Mouse (Mus musculus): Measurements from ENCODE around the gene Tada2a. TPM values are rescaled to one million over a fixed set of nuclear protein-coding genes. Genes with fewer than 3 reads are reported as not detected.

Tada2a gene
- 31.2 and 31.5 TPM in 2 replicates for polyA plus RNA-seq (2015; fragmentation: Nextera tagmentation; extraction: Ambion mirVana)

DNA sequence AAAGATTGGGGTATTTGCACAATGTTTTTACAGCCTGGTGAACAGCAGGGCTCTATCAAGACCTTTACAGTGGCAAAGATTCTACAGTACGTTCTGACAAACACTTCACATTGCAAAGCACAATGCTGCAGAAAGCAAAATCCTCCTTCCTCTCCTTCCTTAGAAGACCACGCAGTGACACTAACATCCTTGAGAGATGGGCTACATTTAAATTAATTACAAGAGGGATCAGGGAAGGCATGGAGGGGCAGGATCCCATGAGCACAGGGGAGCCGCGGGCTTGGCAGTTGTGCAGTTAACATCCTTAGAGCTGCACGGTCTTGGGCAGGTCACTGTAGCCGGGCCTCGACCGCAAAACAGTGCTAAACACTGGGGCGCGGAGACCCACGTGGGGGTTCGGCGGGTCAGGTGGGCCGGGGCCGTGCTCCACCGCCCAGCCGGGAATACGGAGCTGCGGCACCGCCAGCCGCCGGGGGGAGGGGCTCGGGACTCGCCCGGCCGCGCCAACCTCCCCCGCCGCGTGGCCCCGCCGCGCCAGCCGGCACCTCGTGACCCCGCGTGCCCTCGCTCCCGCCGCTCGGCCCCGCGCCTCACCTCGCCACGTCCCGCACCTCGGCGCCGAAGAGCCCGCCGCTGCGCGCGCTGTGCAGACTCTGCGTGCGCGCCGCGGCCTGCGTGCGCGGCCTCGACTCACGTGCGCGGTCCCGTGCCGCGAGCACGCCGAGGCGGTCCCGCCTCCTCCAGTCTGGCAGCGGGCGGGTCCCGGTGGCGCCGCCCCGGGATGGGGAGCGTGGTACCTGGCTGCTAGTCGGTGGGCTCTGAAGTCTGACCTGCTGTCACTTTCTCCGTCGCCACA is at the start of gene Tada2a, which contains the start of gene Acaca:
Tada2a (minus strand) TSS at position 658 of the 856 bp plus-strand sequence.
Acaca (plus strand) TSS at position 730 of the 856 bp plus-strand sequence.
- peaks cover 17% of the 10 kb centered on the region for H3K4me1 ChIP-seq (ENCODE audit: control insufficient read depth, insufficient read depth, low read length)
- peak; percentile 92 for ATAC-seq
- H3K9me3 ChIP-seq (replicated peaks; ENCODE audit: control insufficient read depth, low read length, poor library complexity, severe bottlenecking) = no peaks in the 10 kb centered on the region
- no peaks in the 10 kb centered on the region for H3K27me3 ChIP-seq (ENCODE audit: control insufficient read depth, insufficient read depth, low read depth, low read length)
- H3K27ac ChIP-seq (ENCODE audit: low read length) = peak within 1 kb of the TSS; percentile 87
- peak within 1 kb of the TSS; percentile 80 for H3K4me3 ChIP-seq (ENCODE audit: low read depth, low read length)
- H3K36me3 ChIP-seq (ENCODE audit: control insufficient read depth, insufficient read depth, low read length) = peaks cover 12% of the 10 kb centered on the region; the same call in 1 of the 2 replicates
- peak within 1 kb of the TSS; percentile 85 for H3K9ac ChIP-seq (ENCODE audit: low read depth, low read length)
- WGBS = under 1% methylated on average over 48 of the region's 83 CpGs
- H3K4me2 ChIP-seq (ENCODE audit: low read length) = peak within 1 kb of the TSS; percentile 80

DNA sequence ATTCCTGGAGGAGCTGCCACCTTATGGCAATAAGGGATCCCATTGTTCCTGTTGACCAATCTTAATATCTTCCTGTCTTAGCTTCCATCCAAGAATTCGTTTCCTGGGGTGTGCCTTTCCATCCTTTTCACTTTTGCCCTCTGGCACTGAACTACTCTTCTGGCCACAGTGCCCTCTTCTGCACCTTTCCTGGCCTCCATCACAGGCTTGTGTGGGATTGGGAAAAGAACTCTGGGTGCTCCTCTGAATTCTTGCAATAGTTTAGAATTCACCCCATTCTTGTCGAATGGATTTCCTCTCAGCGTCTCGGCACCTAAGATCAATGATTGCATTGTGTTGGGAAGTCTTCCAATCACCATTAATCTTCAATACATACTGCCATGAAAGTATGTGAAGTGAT is 49.2 kb upstream of the Tada2a start:
- Histone ChIP-seq H3K36me3 (ENCODE audit: control insufficient read depth, insufficient read depth, low read length) (no peaks in the 10 kb centered on the region), H3K27me3 (ENCODE audit: control insufficient read depth, insufficient read depth, low read depth, low read length) (no peaks in the 10 kb centered on the region), H3K9me3 (replicated peaks; ENCODE audit: control insufficient read depth, low read length, poor library complexity, severe bottlenecking) (no peaks in the 10 kb centered on the region), H3K4me1 (ENCODE audit: control insufficient read depth, insufficient read depth, low read length) (peaks cover 15% of the 10 kb centered on the region), H3K9ac (ENCODE audit: low read depth, low read length) (no peak overlapping the region), H3K4me2 (ENCODE audit: low read length) (peak overlapping the region; percentile 89), H3K4me3 (ENCODE audit: low read depth, low read length) (no peak overlapping the region; the same call in 1 of the 2 replicates), H3K27ac (ENCODE audit: low read length) (peak overlapping the region; percentile 90; the same call in 1 of the 2 replicates)
- no peak for ATAC-seq
- 44% methylated on average over 4 of the region's 4 CpGs for WGBS

DNA sequence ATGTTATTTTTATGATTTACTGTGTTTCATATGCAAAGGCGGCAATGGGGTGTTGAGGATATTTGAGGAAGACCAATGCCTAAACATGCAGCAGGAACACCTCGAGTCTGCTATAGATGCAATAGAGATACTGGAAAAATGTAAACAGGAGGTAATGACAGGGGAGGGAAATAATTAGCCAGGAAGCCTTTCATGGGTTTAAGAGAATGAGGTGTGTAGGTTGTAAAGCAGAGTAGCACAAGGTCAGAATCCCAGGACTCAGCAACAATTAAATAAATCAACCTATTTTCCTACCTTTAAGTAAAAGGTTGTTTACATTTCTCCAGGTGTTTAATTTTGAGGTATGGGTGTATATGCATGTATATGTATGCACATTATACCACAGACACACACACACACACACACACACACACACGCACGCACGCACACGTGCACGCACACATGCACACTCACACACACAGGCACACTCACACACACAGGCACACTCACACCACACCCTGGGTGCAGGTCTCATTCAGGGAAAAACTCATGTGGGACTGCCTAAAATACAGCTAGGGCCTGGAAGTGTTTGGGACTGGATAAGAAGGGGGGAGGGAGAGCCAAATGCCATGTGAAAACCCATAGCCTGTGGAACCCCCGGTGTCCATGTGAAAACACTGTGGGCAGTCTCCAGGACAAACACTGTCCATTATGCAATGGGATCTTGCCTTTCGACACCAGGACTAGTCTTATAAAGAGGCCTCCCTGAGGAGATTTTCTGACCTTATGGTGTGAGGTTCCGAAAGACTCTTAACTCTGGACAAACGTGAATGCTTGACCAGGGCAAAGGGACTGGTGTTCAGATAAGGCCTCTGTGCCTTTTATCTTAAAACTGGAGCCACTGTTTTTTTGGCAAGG is 43.4 kb upstream of the Tada2a start:
- Histone ChIP-seq H3K4me3 (ENCODE audit: low read depth, low read length) (no peak overlapping the region), H3K9me3 (replicated peaks; ENCODE audit: control insufficient read depth, low read length, poor library complexity, severe bottlenecking) (no peaks in the 10 kb centered on the region), H3K27me3 (ENCODE audit: control insufficient read depth, insufficient read depth, low read depth, low read length) (no peaks in the 10 kb centered on the region), H3K9ac (ENCODE audit: low read depth, low read length) (no peak overlapping the region), H3K27ac (ENCODE audit: low read length) (no peak overlapping the region), H3K4me2 (ENCODE audit: low read length) (no peak overlapping the region), H3K4me1 (ENCODE audit: control insufficient read depth, insufficient read depth, low read length) (peaks cover 4% of the 10 kb centered on the region; the same call in 1 of the 2 replicates), H3K36me3 (ENCODE audit: control insufficient read depth, insufficient read depth, low read length) (no peaks in the 10 kb centered on the region)
- no peak for ATAC-seq
- WGBS = 68% methylated on average over 11 of the region's 11 CpGs

DNA sequence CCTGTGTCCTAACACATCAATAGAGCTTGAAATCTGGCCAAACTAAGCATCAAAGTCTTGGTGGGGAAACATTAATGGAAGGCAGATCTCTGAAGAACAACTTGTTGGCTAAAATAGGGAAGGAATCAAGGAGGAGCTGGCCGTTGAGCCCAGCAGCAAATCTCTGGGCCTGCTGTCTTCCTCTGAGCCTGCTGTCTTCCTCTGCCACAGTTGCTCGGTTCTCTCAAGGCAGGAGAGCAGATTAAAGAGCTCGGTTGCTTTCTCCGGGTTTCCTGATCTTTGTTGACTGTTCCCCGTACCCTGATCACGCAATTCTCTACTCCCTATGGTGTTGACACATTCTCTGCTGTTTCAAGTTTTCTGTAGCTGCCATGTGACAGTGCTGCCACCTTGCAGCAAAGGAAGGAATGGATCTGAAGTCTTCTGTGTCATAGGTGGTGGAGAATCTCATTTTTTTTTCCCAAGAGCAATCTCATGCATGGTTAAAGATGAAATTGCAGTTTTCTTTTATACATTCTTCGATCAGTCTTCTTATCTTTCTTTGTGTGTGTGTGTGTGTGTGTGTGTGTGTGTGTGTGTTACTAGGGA is 39.4 kb upstream of the Tada2a start:
- no peak overlapping the region for H3K27ac ChIP-seq (ENCODE audit: low read length)
- H3K4me2 ChIP-seq (ENCODE audit: low read length) = peak overlapping the region; percentile 36
- no peaks in the 10 kb centered on the region for H3K36me3 ChIP-seq (ENCODE audit: control insufficient read depth, insufficient read depth, low read length)
- peaks cover 4% of the 10 kb centered on the region; the same call in 1 of the 2 replicates for H3K4me1 ChIP-seq (ENCODE audit: control insufficient read depth, insufficient read depth, low read length)
- H3K9me3 ChIP-seq (replicated peaks; ENCODE audit: control insufficient read depth, low read length, poor library complexity, severe bottlenecking) = no peaks in the 10 kb centered on the region
- H3K4me3 ChIP-seq (ENCODE audit: low read depth, low read length) = no peak overlapping the region
- no peaks in the 10 kb centered on the region for H3K27me3 ChIP-seq (ENCODE audit: control insufficient read depth, insufficient read depth, low read depth, low read length)
- 0 out of 2 replicates have a peak overlapping the region, but pooled peaks have one; percentile 27 for H3K9ac ChIP-seq (ENCODE audit: low read depth, low read length)
- WGBS = 20% methylated on average over 7 of the region's 7 CpGs
- ATAC-seq = no peak

DNA sequence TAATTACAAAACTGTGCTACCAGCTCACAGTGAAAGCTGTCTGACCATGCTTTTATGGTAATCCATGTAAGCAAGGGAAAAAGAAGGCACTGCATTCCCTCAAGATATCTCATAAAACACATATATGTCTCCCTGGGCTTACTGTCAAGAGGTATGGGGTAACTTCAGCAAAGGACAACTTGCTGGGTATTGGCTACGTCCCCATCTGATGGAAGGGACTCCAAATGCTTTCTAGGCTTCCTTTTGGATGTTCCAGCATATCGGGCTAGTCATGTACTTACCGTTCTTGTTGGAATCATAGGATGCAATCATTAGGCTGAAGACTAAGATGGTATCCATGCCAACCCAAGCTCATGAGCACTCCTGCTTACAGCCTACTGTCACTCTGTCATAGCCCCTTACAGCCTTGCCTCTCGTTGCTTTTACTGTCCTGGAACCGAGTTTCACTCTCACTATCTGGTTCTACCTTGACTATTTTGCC is 37.7 kb upstream of the Tada2a start, which contains the start of gene Gm11437:
Gm11437 (minus strand) TSS at position 431 of the 481 bp plus-strand sequence.
- Histone ChIP-seq H3K4me2 (ENCODE audit: low read length) (no peak within 1 kb of the TSS), H3K27ac (ENCODE audit: low read length) (no peak within 1 kb of the TSS), H3K27me3 (ENCODE audit: control insufficient read depth, insufficient read depth, low read depth, low read length) (no peaks in the 10 kb centered on the region), H3K36me3 (ENCODE audit: control insufficient read depth, insufficient read depth, low read length) (no peaks in the 10 kb centered on the region), H3K9me3 (replicated peaks; ENCODE audit: control insufficient read depth, low read length, poor library complexity, severe bottlenecking) (no peaks in the 10 kb centered on the region), H3K4me3 (ENCODE audit: low read depth, low read length) (no peak within 1 kb of the TSS), H3K4me1 (ENCODE audit: control insufficient read depth, insufficient read depth, low read length) (peaks cover 4% of the 10 kb centered on the region; the same call in 1 of the 2 replicates), H3K9ac (ENCODE audit: low read depth, low read length) (no peak within 1 kb of the TSS)
- 89% methylated on average over 5 of the region's 5 CpGs for WGBS
- ATAC-seq = no peak

DNA sequence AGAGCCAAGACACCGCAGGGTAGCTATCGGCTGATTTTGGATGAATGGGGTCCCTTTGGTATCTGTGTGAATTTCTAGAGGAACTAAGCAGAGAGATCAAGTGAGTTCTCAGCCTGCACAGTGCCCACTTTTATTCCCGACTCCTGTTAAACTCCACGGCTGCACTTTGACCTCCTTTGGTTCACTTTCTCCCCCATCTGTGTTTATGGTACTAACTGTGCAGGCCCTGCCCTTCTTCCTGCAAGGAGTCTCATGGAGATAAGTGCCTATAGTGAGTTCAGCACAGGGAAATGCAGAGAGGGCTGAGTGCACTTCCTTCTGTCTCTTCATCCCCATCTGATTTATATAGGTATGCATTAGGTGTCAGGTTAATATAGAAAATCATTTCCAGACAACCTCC is 35.2 kb upstream of the Tada2a start:
- Histone ChIP-seq H3K9ac (ENCODE audit: low read depth, low read length) (no peak overlapping the region), H3K9me3 (replicated peaks; ENCODE audit: control insufficient read depth, low read length, poor library complexity, severe bottlenecking) (no peaks in the 10 kb centered on the region), H3K27ac (ENCODE audit: low read length) (no peak overlapping the region), H3K4me2 (ENCODE audit: low read length) (no peak overlapping the region), H3K4me1 (ENCODE audit: control insufficient read depth, insufficient read depth, low read length) (peaks cover 4% of the 10 kb centered on the region; the same call in 1 of the 2 replicates), H3K36me3 (ENCODE audit: control insufficient read depth, insufficient read depth, low read length) (no peaks in the 10 kb centered on the region), H3K4me3 (ENCODE audit: low read depth, low read length) (no peak overlapping the region), H3K27me3 (ENCODE audit: control insufficient read depth, insufficient read depth, low read depth, low read length) (no peaks in the 10 kb centered on the region)
- no peak for ATAC-seq
- WGBS = 67% methylated on average over 4 of the region's 4 CpGs

DNA sequence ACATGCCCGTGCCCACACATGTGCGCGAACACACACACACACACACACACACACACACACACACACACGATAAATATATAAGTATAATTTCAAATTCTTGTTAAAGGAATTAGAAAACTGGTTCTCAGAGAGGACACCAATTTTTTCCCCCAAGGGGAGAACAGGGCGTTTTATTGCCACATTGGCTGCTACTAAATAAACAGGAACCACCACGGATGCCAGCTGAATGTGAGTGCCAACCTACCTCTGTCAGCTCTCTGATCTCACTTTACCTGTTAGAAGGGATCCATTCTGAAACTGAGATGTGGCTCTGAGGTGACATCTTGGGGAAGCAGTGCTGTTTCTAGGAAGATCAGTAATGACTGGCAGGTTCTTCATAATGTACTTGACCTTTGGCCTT is 34.7 kb upstream of the Tada2a start:
- Histone ChIP-seq H3K9me3 (replicated peaks; ENCODE audit: control insufficient read depth, low read length, poor library complexity, severe bottlenecking) (no peaks in the 10 kb centered on the region), H3K4me1 (ENCODE audit: control insufficient read depth, insufficient read depth, low read length) (peaks cover 4% of the 10 kb centered on the region; the same call in 1 of the 2 replicates), H3K36me3 (ENCODE audit: control insufficient read depth, insufficient read depth, low read length) (no peaks in the 10 kb centered on the region), H3K9ac (ENCODE audit: low read depth, low read length) (no peak overlapping the region), H3K4me2 (ENCODE audit: low read length) (no peak overlapping the region), H3K27ac (ENCODE audit: low read length) (no peak overlapping the region), H3K27me3 (ENCODE audit: control insufficient read depth, insufficient read depth, low read depth, low read length) (no peaks in the 10 kb centered on the region), H3K4me3 (ENCODE audit: low read depth, low read length) (no peak overlapping the region)
- no peak for ATAC-seq
- WGBS = 91% methylated on average over 6 of the region's 6 CpGs

DNA sequence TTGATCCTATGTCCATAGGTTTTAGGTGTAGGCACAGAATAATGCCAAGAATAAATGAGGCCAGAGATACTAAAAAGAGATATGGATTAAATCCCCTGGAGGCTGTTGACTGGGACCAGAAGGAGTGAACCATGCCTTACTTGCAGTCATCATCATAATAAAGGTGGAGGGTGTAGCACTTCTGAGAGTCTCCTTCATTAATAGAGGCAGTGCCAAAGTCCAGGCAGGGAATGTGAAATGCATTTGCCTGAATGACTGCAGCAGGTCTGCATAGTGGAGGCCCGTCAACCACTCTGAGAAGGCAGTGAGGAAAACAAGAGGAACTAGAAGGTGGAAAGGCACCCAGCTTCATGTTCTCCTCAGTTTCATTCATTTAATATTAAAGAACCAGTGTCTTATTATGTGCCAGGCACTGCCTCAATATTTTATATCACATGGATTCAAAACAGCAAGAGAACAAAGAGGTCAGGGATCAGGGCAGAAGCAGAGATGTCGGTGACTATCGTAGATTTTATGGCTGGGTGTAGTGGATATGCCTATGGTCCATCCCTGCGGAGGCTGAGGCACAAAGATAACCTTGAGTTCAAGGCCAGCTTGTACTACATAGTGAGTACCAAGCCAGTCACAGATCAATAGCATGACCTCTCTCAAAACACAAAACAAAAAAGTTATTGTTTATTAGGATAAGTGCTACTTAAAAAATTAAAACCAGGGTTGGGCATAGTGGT is 27.3 kb upstream of the Tada2a start:
- no peak overlapping the region for H3K27ac ChIP-seq (ENCODE audit: low read length)
- H3K4me1 ChIP-seq (ENCODE audit: control insufficient read depth, insufficient read depth, low read length) = no peaks in the 10 kb centered on the region
- H3K27me3 ChIP-seq (ENCODE audit: control insufficient read depth, insufficient read depth, low read depth, low read length) = no peaks in the 10 kb centered on the region
- H3K4me3 ChIP-seq (ENCODE audit: low read depth, low read length) = no peak overlapping the region
- H3K36me3 ChIP-seq (ENCODE audit: control insufficient read depth, insufficient read depth, low read length) = no peaks in the 10 kb centered on the region
- no peaks in the 10 kb centered on the region for H3K9me3 ChIP-seq (replicated peaks; ENCODE audit: control insufficient read depth, low read length, poor library complexity, severe bottlenecking)
- H3K9ac ChIP-seq (ENCODE audit: low read depth, low read length) = no peak overlapping the region
- no peak overlapping the region for H3K4me2 ChIP-seq (ENCODE audit: low read length)
- no peak for ATAC-seq
- 93% methylated on average over 4 of the region's 4 CpGs for WGBS
